Mouse (Mus musculus): Measurements from ENCODE around the gene Sept1. TPM values are rescaled to one million over a fixed set of nuclear protein-coding genes. Genes with fewer than 3 reads are reported as not detected.
"Not testable (repeated sequence)": the region's sequence is repeated elsewhere in the genome, so short reads cannot be mapped to it uniquely, and the experiment has no call there.

The Sept1 gene
- total RNA-seq, 1 experiment from 2014 or later: 63.2 TPM

GRCm38 (mm10) chr7:127207374-127208294 lies 25.3 kb downstream of the Sept1 start:
- no peak for ATAC-seq (replicated peaks; ENCODE audit: low read depth, poor library complexity, severe bottlenecking)

GRCm38 (mm10) chr7:127206606-127207005 lies 26.3 kb downstream of the Sept1 start:
- no peak for ATAC-seq (replicated peaks; ENCODE audit: low read depth, poor library complexity, severe bottlenecking)

- ATAC-seq (replicated peaks; ENCODE audit: low read depth, poor library complexity, severe bottlenecking): no peak
Observed at GRCm38 (mm10) chr7:127196484-127196883, 36.4 kb downstream of the Sept1 start.

GRCm38 (mm10) chr7:127195544-127196295 lies 37.2 kb downstream of the Sept1 start, which contains the start of gene Cd2bp2:
Cd2bp2 (minus strand) TSS chr7:127196050.
- ATAC-seq (replicated peaks; ENCODE audit: low read depth, poor library complexity, severe bottlenecking): peak; percentile 93

GRCm38 (mm10) chr7:127194633-127195029 lies 38.3 kb downstream of the Sept1 start:
- ATAC-seq (replicated peaks; ENCODE audit: low read depth, poor library complexity, severe bottlenecking): no peak

GRCm38 (mm10) chr7:127194011-127194632 lies 38.8 kb downstream of the Sept1 start:
- ATAC-seq (replicated peaks; ENCODE audit: low read depth, poor library complexity, severe bottlenecking): no peak

GRCm38 (mm10) chr7:127192989-127193388 lies 39.9 kb downstream of the Sept1 start:
- no peak for ATAC-seq (replicated peaks; ENCODE audit: low read depth, poor library complexity, severe bottlenecking)

GRCm38 (mm10) chr7:127190672-127191071 lies 42.3 kb downstream of the Sept1 start:
- no peak for ATAC-seq (replicated peaks; ENCODE audit: low read depth, poor library complexity, severe bottlenecking)

GRCm38 (mm10) chr7:127188305-127189276 lies 44.3 kb downstream of the Sept1 start:
- 0 out of 2 replicates have a peak, but pooled peaks have one; percentile 19 for ATAC-seq (replicated peaks; ENCODE audit: low read depth, poor library complexity, severe bottlenecking)

- no peak for ATAC-seq (replicated peaks; ENCODE audit: low read depth, poor library complexity, severe bottlenecking)
Observed at GRCm38 (mm10) chr7:127187351-127187750, 45.6 kb downstream of the Sept1 start.

GRCm38 (mm10) chr7:127185601-127186000 lies 47.3 kb downstream of the Sept1 start:
- ATAC-seq (replicated peaks; ENCODE audit: low read depth, poor library complexity, severe bottlenecking): peak; percentile 39; the same call in 1 of the 2 replicates

- ATAC-seq (replicated peaks; ENCODE audit: low read depth, poor library complexity, severe bottlenecking): no peak
Observed at GRCm38 (mm10) chr7:127184720-127185119, 48.2 kb downstream of the Sept1 start.

GRCm38 (mm10) chr7:127183828-127184227 lies 49.1 kb downstream of the Sept1 start:
- ATAC-seq (replicated peaks; ENCODE audit: low read depth, poor library complexity, severe bottlenecking): peak; percentile 50; the same call in 1 of the 2 replicates

- ATAC-seq (replicated peaks; ENCODE audit: low read depth, poor library complexity, severe bottlenecking): peak; percentile 52
Observed at GRCm38 (mm10) chr7:127183345-127183744, 49.6 kb downstream of the Sept1 start.

GRCm38 (mm10) chr7:127181724-127182123 lies 51.2 kb downstream of the Sept1 start:
- not testable (repeated sequence) for ATAC-seq (replicated peaks; ENCODE audit: low read depth, poor library complexity, severe bottlenecking)

- ATAC-seq (replicated peaks; ENCODE audit: low read depth, poor library complexity, severe bottlenecking): peak; percentile 34; the same call in 1 of the 2 replicates
Observed at GRCm38 (mm10) chr7:127180783-127181182, 52.1 kb downstream of the Sept1 start.

GRCm38 (mm10) chr7:127176937-127177336 lies 56.0 kb downstream of the Sept1 start:
- ATAC-seq (replicated peaks; ENCODE audit: low read depth, poor library complexity, severe bottlenecking): no peak

- ATAC-seq (replicated peaks; ENCODE audit: low read depth, poor library complexity, severe bottlenecking): 0 out of 2 replicates have a peak, but pooled peaks have one; percentile 8
Observed at GRCm38 (mm10) chr7:127166501-127166900, 66.4 kb downstream of the Sept1 start.
